Comparison of ENCODE assay signal across 20 mouse cellular contexts in the genomic region with DNA sequence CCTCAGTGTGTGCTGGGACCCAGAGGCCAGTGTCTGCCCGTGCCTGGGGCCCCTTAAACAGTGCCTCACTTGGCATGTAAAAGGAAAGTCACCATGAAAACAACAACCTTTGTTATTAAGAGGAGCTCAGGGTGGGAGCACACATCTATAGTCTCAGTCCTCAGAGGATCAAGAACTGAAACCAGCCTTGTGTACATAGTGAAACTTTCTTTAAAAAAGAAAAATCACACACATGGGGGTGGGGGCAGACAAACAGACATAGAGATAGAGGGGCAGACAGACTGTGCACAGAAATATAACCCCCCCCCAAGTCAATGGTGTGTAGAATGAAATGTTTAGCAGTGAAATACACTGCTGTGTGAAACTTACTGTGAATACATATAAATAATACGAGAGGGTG. TPM values are rescaled to one million over a fixed set of nuclear protein-coding genes. Genes with fewer than 3 reads are reported as not detected.
DNase-seq lines count a peak whose midpoint lies in the region; ATAC-seq and TF ChIP-seq lines count a peak whose summit lies in the region.
"Had no signal": no experiment of that assay in that cellular context is flagged by ENCODE, and none has a peak within 500 bp of the region (broad histone marks: within the 10 kb centered on the region; RNA-seq: fewer than 3 reads in every experiment).

No protein-coding gene starts in this region.

- TF ChIP-seq POLR2A in ES-Bruce4 (IDR thresholded peaks at IDR 0.05; ENCODE audit: insufficient read depth, low read length): no peak

- H3K27me3 ChIP-seq in forebrain, embryonic 10.5 days (ENCODE audit: poor library complexity, severe bottlenecking): no peaks in the 10 kb centered on the region
- H3K27me3 ChIP-seq in forebrain, embryonic 16.5 days (replicated peaks; ENCODE audit: control insufficient read depth, insufficient read depth, low read length): no peaks in the 10 kb centered on the region
- H3K27me3 ChIP-seq in midbrain, embryonic 12.5 days: no peaks in the 10 kb centered on the region
- no peaks in the 10 kb centered on the region for H3K27me3 ChIP-seq in midbrain, embryonic 13.5 days
- H3K27me3 ChIP-seq in ES-Bruce4 (ENCODE audit: control insufficient read depth, insufficient read depth, low read length, poor library complexity, severe bottlenecking): no peaks in the 10 kb centered on the region
- H3K27me3 ChIP-seq: embryonic facial prominence, embryonic 12.5 days; forebrain, embryonic 13.5 days; forebrain, embryonic 15.5 days had no signal

- ATAC-seq in forebrain, embryonic 16.5 days: no peak
- ATAC-seq in midbrain, embryonic 12.5 days (ENCODE audit: low FRiP score, low read depth): 0 out of 2 replicates have a peak, but pooled peaks have one; percentile 16
- ATAC-seq in midbrain, embryonic 13.5 days: no peak
- ATAC-seq in erythroblast, adult 5-6 weeks (replicated peaks; ENCODE audit: low FRiP score, poor library complexity, severe bottlenecking): no peak
- ATAC-seq: activated CD4-positive, CD25-positive, alpha-beta regulatory T cell, adult 4 months; forebrain, embryonic 13.5 days; forebrain, embryonic 15.5 days had no signal

- peaks cover 14% of the 10 kb centered on the region for H3K4me1 ChIP-seq in forebrain, embryonic 10.5 days
- 0 out of 2 replicates have a peak, but pooled peaks cover 4% of the 10 kb centered on the region for H3K4me1 ChIP-seq in forebrain, embryonic 16.5 days (replicated peaks; ENCODE audit: control insufficient read depth, insufficient read depth, low read length)
- peaks cover 8% of the 10 kb centered on the region for H3K4me1 ChIP-seq in midbrain, embryonic 12.5 days
- peaks cover 16% of the 10 kb centered on the region for H3K4me1 ChIP-seq in midbrain, embryonic 13.5 days (replicated peaks)
- H3K4me1 ChIP-seq in ES-Bruce4 (ENCODE audit: control insufficient read depth, insufficient read depth, low read length): peaks cover 2% of the 10 kb centered on the region
- H3K4me1 ChIP-seq: embryonic facial prominence, embryonic 10.5 days; embryonic facial prominence, embryonic 12.5 days had no signal

- no peaks in the 10 kb centered on the region for H3K36me3 ChIP-seq in forebrain, embryonic 10.5 days (replicated peaks)
- H3K36me3 ChIP-seq in forebrain, embryonic 16.5 days (ENCODE audit: control insufficient read depth, insufficient read depth): no peaks in the 10 kb centered on the region
- no peaks in the 10 kb centered on the region for H3K36me3 ChIP-seq in midbrain, embryonic 12.5 days
- no peaks in the 10 kb centered on the region for H3K36me3 ChIP-seq in midbrain, embryonic 13.5 days
- H3K36me3 ChIP-seq in ES-Bruce4 (ENCODE audit: control insufficient read depth, insufficient read depth, low read length, poor library complexity, severe bottlenecking): no peaks in the 10 kb centered on the region
- H3K36me3 ChIP-seq: embryonic facial prominence, embryonic 10.5 days; embryonic facial prominence, embryonic 12.5 days; forebrain, embryonic 15.5 days had no signal

- H3K4me3 ChIP-seq in forebrain, embryonic 10.5 days: no peak overlapping the region
- no peak overlapping the region for H3K4me3 ChIP-seq in forebrain, embryonic 16.5 days (replicated peaks; ENCODE audit: low read length)
- H3K4me3 ChIP-seq in midbrain, embryonic 12.5 days: no peak overlapping the region
- H3K4me3 ChIP-seq in midbrain, embryonic 13.5 days (replicated peaks): no peak overlapping the region
- no peak overlapping the region for H3K4me3 ChIP-seq in ES-Bruce4 (ENCODE audit: low read depth, low read length)
- H3K4me3 ChIP-seq: embryonic facial prominence, embryonic 10.5 days; embryonic facial prominence, embryonic 12.5 days; erythroblast, embryonic 14.5 days; forebrain, embryonic 13.5 days; forebrain, embryonic 15.5 days had no signal

- no peak overlapping the region for H3K9ac ChIP-seq in forebrain, embryonic 16.5 days (replicated peaks; ENCODE audit: low read depth, low read length)
- no peak overlapping the region for H3K9ac ChIP-seq in midbrain, embryonic 12.5 days (replicated peaks)
- no peak overlapping the region for H3K9ac ChIP-seq in midbrain, embryonic 13.5 days (replicated peaks)
- H3K9ac ChIP-seq in ES-Bruce4 (ENCODE audit: low read depth, poor library complexity, severe bottlenecking): no peak overlapping the region
- H3K9ac ChIP-seq: embryonic facial prominence, embryonic 12.5 days; forebrain, embryonic 13.5 days; forebrain, embryonic 15.5 days had no signal

- 0 out of 2 replicates have a peak, but pooled peaks have one; percentile 8 for TF ChIP-seq EP300 in ES-Bruce4 (IDR thresholded peaks at IDR 0.05; ENCODE audit: insufficient read depth, low read depth, low read length)

- no peak for DNase-seq in forebrain, embryonic 10.5 days (ENCODE audit: extremely low spot score, low spot score)
- DNase-seq in frontal cortex, postnatal 10 days (ENCODE audit: low spot score in 2 of 2): no peak
- DNase-seq: adrenal gland, adult 8-10 months; adrenal gland, postnatal 14 days; adrenal gland, postnatal 36 days; cerebellum, adult 11-12 months; cerebellum, adult 2 months; cerebellum, adult 9-10 months; cerebellum, postnatal 10 days had no signal

- no peaks in the 10 kb centered on the region for H3K9me3 ChIP-seq in forebrain, embryonic 10.5 days
- H3K9me3 ChIP-seq in forebrain, embryonic 16.5 days (ENCODE audit: control insufficient read depth, low read length): no peaks in the 10 kb centered on the region
- H3K9me3 ChIP-seq in midbrain, embryonic 12.5 days: 0 out of 2 replicates have a peak, but pooled peaks cover under 1% of the 10 kb centered on the region
- H3K9me3 ChIP-seq in midbrain, embryonic 13.5 days: 0 out of 2 replicates have a peak, but pooled peaks cover under 1% of the 10 kb centered on the region
- H3K9me3 ChIP-seq in ES-Bruce4 (replicated peaks; ENCODE audit: control insufficient read depth, insufficient read depth, low read length, poor library complexity, severe bottlenecking): no peaks in the 10 kb centered on the region
- H3K9me3 ChIP-seq: embryonic facial prominence, embryonic 10.5 days; embryonic facial prominence, embryonic 12.5 days; forebrain, embryonic 13.5 days; forebrain, embryonic 15.5 days had no signal

- H3K4me2 ChIP-seq in forebrain, embryonic 16.5 days (ENCODE audit: low read length): no peak overlapping the region
- no peak overlapping the region for H3K4me2 ChIP-seq in midbrain, embryonic 12.5 days (replicated peaks)
- H3K4me2 ChIP-seq in midbrain, embryonic 13.5 days (replicated peaks): no peak overlapping the region
- H3K4me2 ChIP-seq: embryonic facial prominence, embryonic 12.5 days; forebrain, embryonic 13.5 days; forebrain, embryonic 15.5 days had no signal

- H3K27ac ChIP-seq in forebrain, embryonic 10.5 days: 0 out of 2 replicates have a peak overlapping the region, but pooled peaks have one; percentile 4
- no peak overlapping the region for H3K27ac ChIP-seq in forebrain, embryonic 16.5 days (ENCODE audit: low read length)
- no peak overlapping the region for H3K27ac ChIP-seq in midbrain, embryonic 12.5 days (replicated peaks)
- H3K27ac ChIP-seq in midbrain, embryonic 13.5 days: no peak overlapping the region
- no peak overlapping the region for H3K27ac ChIP-seq in ES-Bruce4 (ENCODE audit: insufficient read depth, low read length)
- H3K27ac ChIP-seq: embryonic facial prominence, embryonic 10.5 days; embryonic facial prominence, embryonic 12.5 days; forebrain, embryonic 13.5 days; forebrain, embryonic 15.5 days had no signal

- TF ChIP-seq CTCF in ES-Bruce4 (IDR thresholded peaks at IDR 0.05; ENCODE audit: low read depth, low read length): no peak

- WGBS in forebrain, embryonic 10.5 days: 64% methylated on average over 2 of the region's 2 CpGs
- 51% methylated on average over 2 of the region's 2 CpGs for WGBS in forebrain, embryonic 16.5 days
- 44% methylated on average over 2 of the region's 2 CpGs for WGBS in midbrain, embryonic 12.5 days
- WGBS in midbrain, embryonic 13.5 days: 45% methylated on average over 2 of the region's 2 CpGs

RNA-seq across cellular contexts. Expression of gene D430041D05Rik, which starts 16.0 kb away (rescaled TPM):
- polyA plus RNA-seq in forebrain, embryonic 10.5 days (2016; fragmentation: Nextera tagmentation; extraction: Ambion mirVana): 0.90 and 1.1 TPM in 2 replicates
- 13.7 and 14.9 TPM in 2 replicates for polyA plus RNA-seq in forebrain, embryonic 16.5 days (2015; fragmentation: Nextera tagmentation; extraction: Ambion mirVana)
- 3.2 TPM in 2 replicates for polyA plus RNA-seq in midbrain, embryonic 12.5 days (2016; fragmentation: Nextera tagmentation; extraction: Ambion mirVana)
- polyA plus RNA-seq in midbrain, embryonic 13.5 days (2015; fragmentation: Nextera tagmentation; extraction: Ambion mirVana): 5.5 and 6.4 TPM in 2 replicates
- 0.06 and 0.10 TPM in 2 replicates for polyA plus RNA-seq in ES-Bruce4 (2011; ENCODE audit: insufficient read depth, insufficient read length, low read depth, missing spikeins)
- not detected in 2 replicates for total RNA-seq in erythroblast, adult 5-6 weeks (2015; ENCODE audit: low replicate concordance)
- 0.26 TPM in 1 of 2 replicates, not detected in the other for total RNA-seq in erythroblast, adult 5-6 weeks (2017; ENCODE audit: low replicate concordance)
- polyA plus RNA-seq: erythroblast, embryonic 14.5 days had no signal
